Mouse (Mus musculus) bone marrow macrophage, adult 2 months (primary cell): ENCODE measurements around the gene Cacna1b. TPM values are rescaled to one million over a fixed set of nuclear protein-coding genes. Genes with fewer than 3 reads are reported as not detected.

Experiments
- H3K27ac ChIP-seq: 2 replicates; pipeline ENCODE4 v1.5.1; 2012; ENCODE audit warnings: low read depth, low read length; ENCODE audit not compliant: insufficient read depth
- H3K4me1 ChIP-seq: 2 replicates; pipeline ENCODE4 v1.6.1; 2012; ENCODE audit warnings: low read length; ENCODE audit not compliant: control insufficient read depth, insufficient read depth
- H3K4me3 ChIP-seq: 2 replicates; pipeline ENCODE4 v1.5.1; 2012; ENCODE audit warnings: mild to moderate bottlenecking, low read length, moderate library complexity; ENCODE audit not compliant: insufficient read depth
- CTCF ChIP-seq: IDR thresholded peaks from 2 replicates; pipeline ENCODE4 v1.5.1; 2012; ENCODE audit warnings: low read depth, mild to moderate bottlenecking, low read length, moderate library complexity
- POLR2A ChIP-seq: IDR thresholded peaks from 2 replicates; pipeline ENCODE4 v1.6.1; 2012; ENCODE audit warnings: mild to moderate bottlenecking, low read depth, low read length, borderline replicate concordance
- polyA plus RNA-seq: library from polyadenylated mRNA; stranded (reverse); fragments of >200 nt; gene quantifications from 2 replicates; pipeline ENCODE4 v1.2.4, GENCODE M21; 2012; ENCODE audit not compliant: missing spikeins, insufficient read depth, insufficient read length

The Cacna1b gene
- polyA plus RNA-seq = 0.16 and 0.52 TPM in 2 replicates

- TF ChIP-seq CTCF = no peak
- no peak for TF ChIP-seq POLR2A
- Histone ChIP-seq H3K4me1 (peaks cover 14% of the 10 kb centered on the region), H3K4me3 (peak within 1 kb of the TSS; percentile 76)
Measured at GRCm38 (mm10) chr2:24763115-24763557, at the start of gene Cacna1b. Cacna1b (minus strand) TSS chr2:24763152.

GRCm38 (mm10) chr2:24809746-24810145 is 46.8 kb upstream of the Cacna1b start:
- TF ChIP-seq POLR2A (no peak), CTCF (no peak)
- H3K4me3 ChIP-seq = no peak overlapping the region
- H3K4me1 ChIP-seq = peaks cover 16% of the 10 kb centered on the region
- no peak overlapping the region; the same call in 1 of the 2 replicates for H3K27ac ChIP-seq

More at GRCm38 (mm10) chr2:24763115-24763557, at the start of gene Cacna1b:
- no peak within 1 kb of the TSS for H3K27ac ChIP-seq

GRCm38 (mm10) chr2:24807691-24808090 is 44.7 kb upstream of the Cacna1b start:
- TF ChIP-seq CTCF (no peak), POLR2A (no peak)
- Histone ChIP-seq H3K4me3 (no peak overlapping the region), H3K4me1 (peaks cover 16% of the 10 kb centered on the region), H3K27ac (no peak overlapping the region)

DNA sequence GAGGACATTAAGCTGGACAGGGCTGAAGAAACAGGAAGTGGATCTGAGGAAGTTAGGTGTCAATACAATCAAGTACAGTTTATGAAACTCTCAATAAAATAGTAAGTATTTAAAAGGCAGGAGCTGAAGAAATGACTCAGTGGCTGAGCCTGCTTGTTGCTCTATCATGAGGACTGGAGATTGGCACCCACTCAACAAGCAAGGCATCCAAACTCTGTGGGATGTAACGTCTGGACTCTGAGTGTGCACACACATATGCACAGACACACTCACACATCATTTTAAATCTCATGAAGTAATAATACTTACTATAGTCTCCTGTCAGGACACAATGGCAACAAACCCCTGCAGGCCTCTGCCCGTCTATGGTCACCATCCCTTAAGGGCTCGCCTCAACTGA is 44.1 kb upstream of the Cacna1b start:
- Histone ChIP-seq H3K4me3 (no peak overlapping the region), H3K27ac (no peak overlapping the region), H3K4me1 (peaks cover 16% of the 10 kb centered on the region)
- TF ChIP-seq CTCF (no peak), POLR2A (no peak)

DNA sequence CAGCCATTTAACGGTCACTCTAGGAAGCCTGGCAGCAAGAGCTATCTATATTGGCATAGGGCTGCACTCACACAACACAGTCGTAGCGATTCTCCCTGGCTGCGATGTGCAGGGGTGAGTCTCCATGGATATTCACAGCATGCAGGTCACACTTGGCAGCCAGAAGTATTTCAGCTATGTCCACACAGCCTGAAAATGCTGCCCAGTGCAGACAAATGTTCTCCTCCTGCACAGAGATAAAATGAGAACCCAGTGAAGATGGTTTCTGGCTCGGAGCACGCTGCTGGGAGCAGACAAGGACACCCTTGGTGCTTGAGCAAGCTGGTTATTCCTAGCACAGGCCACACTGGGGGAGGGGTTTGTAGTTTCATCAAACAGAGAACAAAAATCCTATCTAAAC is 43.2 kb upstream of the Cacna1b start:
- Histone ChIP-seq H3K27ac (no peak overlapping the region), H3K4me3 (no peak overlapping the region), H3K4me1 (peaks cover 16% of the 10 kb centered on the region)
- no peak for TF ChIP-seq POLR2A

DNA sequence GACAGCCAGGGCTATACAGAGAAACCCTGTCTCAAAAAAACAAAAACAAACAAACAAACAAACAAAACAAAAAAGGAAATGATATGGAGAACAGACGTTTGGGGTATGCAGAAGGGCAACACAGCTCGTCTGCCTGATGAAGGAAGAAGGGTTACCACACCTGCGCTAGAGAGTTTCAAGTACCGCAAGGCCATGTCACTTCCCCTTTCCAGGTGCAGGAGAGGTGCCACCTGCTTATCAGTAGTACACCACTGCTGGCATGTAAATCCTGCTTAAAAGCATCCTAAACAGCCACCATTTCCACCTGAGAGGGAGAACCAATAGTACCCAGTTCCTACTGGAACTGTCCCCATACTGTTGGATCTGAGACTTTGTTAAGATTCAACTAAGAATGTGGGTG is 42.7 kb upstream of the Cacna1b start:
- H3K4me3 ChIP-seq = no peak overlapping the region
- H3K27ac ChIP-seq = no peak overlapping the region
- peaks cover 14% of the 10 kb centered on the region for H3K4me1 ChIP-seq
- no peak for TF ChIP-seq POLR2A
- no peak for TF ChIP-seq CTCF

DNA sequence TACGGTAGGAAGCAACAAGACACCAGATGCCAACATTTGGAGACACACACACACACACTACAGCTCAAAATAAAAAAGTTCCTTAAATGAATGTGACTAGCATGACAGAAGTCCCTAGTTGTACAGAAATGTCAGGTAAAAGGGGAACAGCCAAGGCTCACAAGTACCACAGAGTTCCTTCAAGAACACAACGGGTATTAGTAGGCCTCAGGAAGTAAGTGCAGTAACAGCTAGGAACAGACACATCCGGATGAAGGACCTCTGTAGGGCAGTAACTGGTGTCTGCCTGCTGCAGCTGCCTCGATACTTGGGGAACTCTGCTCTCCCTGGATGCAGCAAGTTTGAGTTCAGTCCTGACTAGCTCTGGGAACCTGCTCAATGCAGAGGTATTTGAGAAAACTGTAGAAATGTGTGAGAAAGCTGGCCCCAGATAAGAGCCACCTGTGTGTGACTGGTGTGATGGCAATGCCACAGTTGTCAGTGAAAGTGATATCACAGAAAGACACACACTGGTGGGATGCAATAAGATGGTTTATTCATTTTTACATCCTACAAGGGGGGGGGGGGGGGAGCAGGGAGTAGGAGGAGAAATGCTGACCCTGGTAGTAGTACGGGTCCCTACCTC is 34.0 kb upstream of the Cacna1b start:
- H3K27ac ChIP-seq = no peak overlapping the region
- H3K4me3 ChIP-seq = no peak overlapping the region
- TF ChIP-seq CTCF (no peak), POLR2A (no peak)
- H3K4me1 ChIP-seq = 0 out of 2 replicates have a peak, but pooled peaks cover 7% of the 10 kb centered on the region

DNA sequence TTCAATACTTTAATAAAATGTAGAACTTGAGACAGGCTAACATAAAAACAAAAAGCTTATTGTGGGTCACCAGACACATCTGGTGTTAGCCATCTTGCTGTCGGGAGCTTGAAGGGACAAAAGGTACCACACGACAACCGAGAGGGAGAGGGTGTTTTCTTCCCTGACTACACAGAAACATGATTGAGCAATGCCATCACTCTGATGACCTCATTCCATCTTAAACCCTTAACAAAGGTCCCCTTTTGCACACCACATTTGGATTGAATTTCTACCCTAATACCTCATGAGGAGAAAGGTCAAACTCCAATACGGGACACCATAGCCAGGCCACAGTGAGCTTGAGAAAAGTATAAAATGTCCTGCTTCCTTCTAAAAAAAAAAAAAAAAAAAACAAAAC is 24.3 kb upstream of the Cacna1b start:
- peaks cover 17% of the 10 kb centered on the region for H3K4me1 ChIP-seq
- H3K4me3 ChIP-seq = no peak overlapping the region
- no peak overlapping the region for H3K27ac ChIP-seq
- TF ChIP-seq POLR2A = no peak
- no peak for TF ChIP-seq CTCF

DNA sequence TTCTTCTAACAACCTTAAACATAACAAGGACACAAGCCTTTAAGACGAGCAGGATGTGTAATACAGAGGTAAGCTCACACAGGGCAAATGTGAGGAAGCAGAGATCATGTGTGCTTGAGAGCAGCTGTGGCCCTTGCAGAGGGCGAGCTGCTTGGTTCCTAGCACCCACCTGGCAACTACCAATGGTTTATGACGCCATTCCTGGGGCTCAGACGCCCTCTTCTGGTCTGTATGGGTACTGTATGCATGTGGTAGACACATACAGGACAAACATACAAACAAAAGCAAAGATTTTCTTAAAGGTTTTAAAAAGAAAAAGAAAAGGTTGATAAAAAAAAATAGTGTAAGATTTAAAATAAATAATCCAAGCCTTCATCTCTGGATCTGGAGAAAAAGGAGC is 18.3 kb upstream of the Cacna1b start:
- peak; percentile 55 for TF ChIP-seq CTCF
- no peak for TF ChIP-seq POLR2A
- H3K4me1 ChIP-seq = peaks cover 18% of the 10 kb centered on the region
- no peak overlapping the region for H3K27ac ChIP-seq
- H3K4me3 ChIP-seq = no peak overlapping the region

DNA sequence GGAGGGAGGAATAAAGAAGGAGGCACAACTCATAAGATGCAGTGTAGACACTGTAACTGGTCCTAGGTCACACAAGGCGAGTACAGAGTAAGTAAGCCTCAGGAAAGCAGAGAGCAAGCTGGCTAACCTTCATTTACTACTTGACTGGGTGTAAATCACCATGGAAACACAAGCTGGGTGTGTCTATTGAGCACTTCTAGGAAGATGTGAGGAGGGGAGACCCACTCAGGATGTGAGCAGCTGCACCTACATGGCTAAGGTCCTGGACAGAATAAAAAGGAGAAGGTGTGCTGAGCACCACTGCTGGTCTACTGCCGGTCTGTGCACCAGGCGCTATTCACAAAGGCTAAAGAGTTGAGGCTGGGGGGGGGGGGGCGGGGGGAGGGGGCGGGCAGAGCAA is 13.9 kb upstream of the Cacna1b start:
- Histone ChIP-seq H3K4me3 (no peak overlapping the region), H3K27ac (peak overlapping the region; percentile 72; the same call in 1 of the 2 replicates), H3K4me1 (peaks cover 33% of the 10 kb centered on the region)
- TF ChIP-seq POLR2A = no peak
- TF ChIP-seq CTCF = no peak
